Mouse (Mus musculus): ENCODE measurements around the gene Slc30a5. TPM values are rescaled to one million over a fixed set of nuclear protein-coding genes. Genes with fewer than 3 reads are reported as not detected.

Slc30a5 gene
- polyA plus RNA-seq, 1 experiment from 2014 or later: 50.6 TPM

DNA sequence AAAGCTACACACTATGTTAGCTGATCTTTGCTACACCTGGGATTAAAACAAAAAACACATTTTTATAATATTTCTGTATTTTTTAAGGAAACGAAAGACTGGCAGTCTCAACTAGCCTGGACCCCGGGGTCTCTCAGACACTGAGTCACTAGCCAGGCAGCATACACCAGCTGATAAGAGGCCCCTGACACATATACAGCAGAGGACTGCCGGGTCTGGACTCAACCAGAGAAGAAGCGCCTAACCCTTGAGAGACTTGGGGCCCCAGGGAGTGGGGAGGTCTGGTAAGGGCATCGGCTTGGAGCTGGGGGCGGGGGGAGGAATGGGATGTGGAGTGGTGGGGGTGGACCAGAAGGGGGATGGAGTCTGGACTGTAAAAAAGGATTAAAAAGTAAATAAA, 80.2 kb downstream of the Slc30a5 start:
- no peak for ATAC-seq (ENCODE audit: insufficient number of reproducible peaks, insufficient read depth, low FRiP score, low TSS enrichment, low read depth)
- Histone ChIP-seq H3K4me2 (no peak overlapping the region), H3K36me3 (no peaks in the 10 kb centered on the region), H3K4me1 (no peaks in the 10 kb centered on the region), H3K9ac (no peak overlapping the region), H3K27ac (no peak overlapping the region), H3K9me3 (no peaks in the 10 kb centered on the region), H3K27me3 (no peaks in the 10 kb centered on the region), H3K4me3 (no peak overlapping the region)
- 84% methylated on average over 6 of the region's 6 CpGs for WGBS

Other genes with a start within 250 kb of the Slc30a5 start
- gene Marveld2, start 216.5 kb downstream of the Slc30a5 start, polyA plus RNA-seq (2015; fragmentation: Nextera tagmentation; extraction: Ambion mirVana): 5.6 TPM in 2 replicates
- 295 and 310 TPM in 2 replicates for gene Ak6, start 182.4 kb downstream of the Slc30a5 start, polyA plus RNA-seq (2015; fragmentation: Nextera tagmentation; extraction: Ambion mirVana)
- 23.6 and 24.2 TPM in 2 replicates for gene Rad17, start 182.4 kb downstream of the Slc30a5 start, polyA plus RNA-seq (2015; fragmentation: Nextera tagmentation; extraction: Ambion mirVana)
- 12.7 and 21.4 TPM in 2 replicates for gene Taf9, start 181.8 kb downstream of the Slc30a5 start, polyA plus RNA-seq (2015; fragmentation: Nextera tagmentation; extraction: Ambion mirVana)
- 4.4 and 4.7 TPM in 2 replicates for gene Ccdc125, start 163.7 kb downstream of the Slc30a5 start, polyA plus RNA-seq (2015; fragmentation: Nextera tagmentation; extraction: Ambion mirVana)
- 91.7 and 98.8 TPM in 2 replicates for gene Cdk7, start 102.5 kb downstream of the Slc30a5 start, polyA plus RNA-seq (2015; fragmentation: Nextera tagmentation; extraction: Ambion mirVana)
- 123 and 141 TPM in 2 replicates for gene Mrps36, start 88.8 kb downstream of the Slc30a5 start, polyA plus RNA-seq (2015; fragmentation: Nextera tagmentation; extraction: Ambion mirVana)
- gene Cenph, start 57.5 kb downstream of the Slc30a5 start, polyA plus RNA-seq (2015; fragmentation: Nextera tagmentation; extraction: Ambion mirVana): 43.7 and 44.6 TPM in 2 replicates
- 232 and 240 TPM in 2 replicates for gene Ccnb1, start 46.9 kb downstream of the Slc30a5 start, polyA plus RNA-seq (2015; fragmentation: Nextera tagmentation; extraction: Ambion mirVana)

Measured in embryonic facial prominence, embryonic 13.5 days (tissue).